Mouse (Mus musculus) G1E (cell line): ENCODE measurements around the gene Zfp870. TPM values are rescaled to one million over a fixed set of nuclear protein-coding genes. Genes with fewer than 3 reads are reported as not detected.
"Not testable (repeated sequence)": the region's sequence is repeated elsewhere in the genome, so short reads cannot be mapped to it uniquely, and the experiment has no call there.

Experiments
- ATAC-seq: 2 replicates; pipeline ENCODE4 v1.8.0; 2016; ENCODE audit warnings: mild to moderate bottlenecking; ENCODE audit not compliant: insufficient number of reproducible peaks, poor library complexity, low FRiP score, severe bottlenecking; ENCODE audit errors: extremely low read depth
- DNase-seq: peaks from one replicate; pipeline ENCODE4 v3.0.0; 2012; ENCODE audit warnings: low spot score
- H3K27me3 ChIP-seq: 2 replicates; pipeline ENCODE4 v1.6.1; 2012; ENCODE audit warnings: mild to moderate bottlenecking, low read length, inconsistent platforms; ENCODE audit not compliant: insufficient read depth
- H3K36me3 ChIP-seq: replicated peaks from 2 replicates; pipeline ENCODE3; 2012; ENCODE audit warnings: mild to moderate bottlenecking, inconsistent platforms
- H3K4me1 ChIP-seq: 2 replicates; pipeline ENCODE4 v1.6.1; 2012; ENCODE audit warnings: low read depth, low read length, inconsistent platforms, mixed read lengths; ENCODE audit not compliant: insufficient read depth
- H3K4me3 ChIP-seq: 2 replicates; pipeline ENCODE4 v1.5.1; 2012; ENCODE audit warnings: low read depth, mild to moderate bottlenecking, inconsistent platforms, low read length, moderate library complexity, mixed read lengths
- H3K9me3 ChIP-seq: replicated peaks from 2 replicates; pipeline ENCODE4 v1.6.1; 2012; ENCODE audit warnings: inconsistent platforms
- CTCF ChIP-seq: IDR thresholded peaks from 2 replicates; pipeline ENCODE4 v1.5.1; 2012; ENCODE audit warnings: low read depth, low read length, inconsistent platforms, mixed read lengths
- GATA1 ChIP-seq: IDR thresholded peaks from 2 replicates; pipeline ENCODE4 v1.6.1; 2012; ENCODE audit warnings: borderline replicate concordance, low read length, inconsistent platforms, mixed read lengths
- GATA2 ChIP-seq: IDR thresholded peaks from 2 replicates; pipeline ENCODE4 v1.6.1; 2012; ENCODE audit warnings: low read depth, low read length, inconsistent platforms, borderline replicate concordance
- POLR2AphosphoS5 ChIP-seq: IDR thresholded peaks from 2 replicates; pipeline ENCODE4 v1.6.1; 2012; ENCODE audit warnings: low read depth, low read length, inconsistent platforms; ENCODE audit not compliant: insufficient replicate concordance
- TAL1 ChIP-seq: conservative IDR thresholded peaks from 2 replicates; pipeline ENCODE4 v1.6.1; 2012; ENCODE audit warnings: low read depth, low read length, inconsistent platforms, mixed read lengths
- polyA plus RNA-seq: library from polyadenylated mRNA; stranded (reverse); fragments of >175 nt; gene quantifications from 2 replicates; pipeline ENCODE4 v1.2.3, GENCODE M21; 2012
- total RNA-seq, 2 experiments: library from RNA; stranded (forward) in 1 of 2; stranded (reverse) in 1 of 2; fragments of 200-1000 nt in 1 of 2; fragments of >200 nt in 1 of 2; fragmentation: Nextera tagmentation in 1 of 2; gene quantifications; 2 replicates each; pipeline ENCODE4 v1.2.3; 2014 to 2017

The Zfp870 gene
- total and polyA plus RNA-seq, 3 experiments, result 0.39 to 3.1 (median 2.3) TPM

GRCm38 (mm10) chr17:32877471-32878171, 13.8 kb downstream of the Zfp870 start:
- H3K9me3 ChIP-seq, result no peaks in the 10 kb centered on the region
- no peak for ATAC-seq
- peaks cover 15% of the 10 kb centered on the region for H3K36me3 ChIP-seq
- peaks cover 7% of the 10 kb centered on the region; the same call in 1 of the 2 replicates for H3K27me3 ChIP-seq
- no peak overlapping the region for H3K4me3 ChIP-seq
- TF ChIP-seq GATA2 (no peak), POLR2AphosphoS5 (no peak), TAL1 (no peak), GATA1 (no peak), CTCF (no peak)
- no peaks in the 10 kb centered on the region for H3K4me1 ChIP-seq
- no peak for DNase-seq

- no peak for TF ChIP-seq TAL1
- no peak for TF ChIP-seq CTCF
- no peak for TF ChIP-seq GATA1
- TF ChIP-seq POLR2AphosphoS5, result no peak
- no peak for TF ChIP-seq GATA2
- H3K9me3 ChIP-seq, result no peaks in the 10 kb centered on the region; the same call in 1 of the 2 replicates
- H3K27me3 ChIP-seq, result peaks cover 10% of the 10 kb centered on the region; the same call in 1 of the 2 replicates
- no peak overlapping the region for H3K4me3 ChIP-seq
- no peaks in the 10 kb centered on the region for H3K4me1 ChIP-seq
- no peak for DNase-seq
- no peak for ATAC-seq
- no peaks in the 10 kb centered on the region for H3K36me3 ChIP-seq
Measured at GRCm38 (mm10) chr17:32872696-32873095, 18.7 kb downstream of the Zfp870 start.

DNA sequence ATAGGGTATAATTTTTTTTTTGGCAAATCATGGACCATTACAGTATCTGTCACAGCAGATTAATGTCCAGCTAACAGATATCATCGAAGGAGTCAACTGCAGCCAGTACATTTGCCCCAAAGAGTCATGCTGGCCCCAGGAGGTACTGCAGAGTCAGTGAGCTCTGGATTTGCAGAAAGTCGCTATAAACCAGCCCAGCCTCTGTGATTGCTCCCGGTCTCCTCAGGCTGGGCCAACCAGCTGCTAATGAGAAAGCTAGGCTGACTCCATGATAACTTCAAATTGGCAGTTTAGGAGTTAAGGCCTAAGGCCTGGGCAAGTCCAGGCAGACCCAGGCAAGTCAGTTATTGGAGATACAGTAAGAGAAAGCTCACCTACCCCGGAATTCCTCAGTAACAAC, 19.4 kb downstream of the Zfp870 start:
- ATAC-seq, result no peak

GRCm38 (mm10) chr17:32871483-32871882, 20.0 kb downstream of the Zfp870 start:
- Histone ChIP-seq H3K27me3 (peaks cover 7% of the 10 kb centered on the region; the same call in 1 of the 2 replicates), H3K4me3 (no peak overlapping the region), H3K36me3 (no peaks in the 10 kb centered on the region), H3K9me3 (no peaks in the 10 kb centered on the region; the same call in 1 of the 2 replicates), H3K4me1 (no peaks in the 10 kb centered on the region)
- TF ChIP-seq GATA1 (no peak), TAL1 (no peak), GATA2 (no peak), POLR2AphosphoS5 (no peak), CTCF (no peak)
- ATAC-seq (no peak), DNase-seq (no peak)

More for the DNA sequence above, 19.4 kb downstream of the Zfp870 start:
- Histone ChIP-seq H3K4me3 (no peak overlapping the region), H3K27me3 (peaks cover 7% of the 10 kb centered on the region; the same call in 1 of the 2 replicates), H3K9me3 (no peaks in the 10 kb centered on the region; the same call in 1 of the 2 replicates), H3K36me3 (no peaks in the 10 kb centered on the region), H3K4me1 (no peaks in the 10 kb centered on the region)
- no peak for TF ChIP-seq GATA1
- no peak for TF ChIP-seq GATA2
- TF ChIP-seq POLR2AphosphoS5, result no peak
- TF ChIP-seq TAL1, result no peak
- no peak for TF ChIP-seq CTCF
- no peak for DNase-seq

- DNase-seq, H3K4me1 ChIP-seq, H3K4me3 ChIP-seq, H3K36me3 ChIP-seq, H3K27me3 ChIP-seq, H3K9me3 ChIP-seq: not testable (repeated sequence)
- 0 out of 2 replicates have a peak, but pooled peaks have one; percentile 22 for ATAC-seq
Measured at GRCm38 (mm10) chr17:32867266-32867665, 24.2 kb downstream of the Zfp870 start.

GRCm38 (mm10) chr17:32856713-32857112, 34.7 kb downstream of the Zfp870 start:
- DNase-seq, H3K27me3 ChIP-seq, H3K9me3 ChIP-seq, H3K36me3 ChIP-seq, H3K4me3 ChIP-seq, H3K4me1 ChIP-seq, ATAC-seq: not testable (repeated sequence)

DNA sequence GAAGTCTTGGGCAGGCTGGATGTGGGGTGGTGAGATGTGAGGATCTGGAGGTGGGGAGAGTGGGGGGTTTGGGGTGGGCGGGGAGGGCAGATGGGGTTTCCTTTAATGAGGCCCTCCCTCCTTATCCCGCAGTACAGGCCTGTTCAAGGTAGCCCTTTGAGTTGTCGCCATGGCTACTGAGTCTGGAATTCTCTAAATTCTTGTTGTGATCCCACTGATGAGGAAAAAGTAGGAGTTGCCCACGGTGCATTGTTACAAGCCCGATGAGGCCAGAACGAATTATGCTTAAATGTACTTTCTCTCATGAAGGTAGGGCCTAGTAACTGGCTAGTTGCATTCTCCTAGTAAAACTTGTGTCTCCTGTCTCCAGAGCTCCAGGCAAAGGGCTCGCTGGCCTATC, 39.9 kb downstream of the Zfp870 start:
- ATAC-seq (no peak), DNase-seq (no peak)
- no peaks in the 10 kb centered on the region for H3K4me1 ChIP-seq
- no peak overlapping the region for H3K4me3 ChIP-seq
- no peaks in the 10 kb centered on the region for H3K36me3 ChIP-seq
- TF ChIP-seq TAL1, result no peak
- TF ChIP-seq POLR2AphosphoS5, result no peak
- no peak for TF ChIP-seq GATA1
- no peak for TF ChIP-seq CTCF
- no peak for TF ChIP-seq GATA2
- H3K9me3 ChIP-seq, result no peaks in the 10 kb centered on the region
- H3K27me3 ChIP-seq, result peaks cover 3% of the 10 kb centered on the region; the same call in 1 of the 2 replicates
